Mouse (Mus musculus) lung, postnatal 25 days (tissue): ENCODE results near the gene Tgfa.

ENCODE experiments used
- DNase-seq: peaks from one replicate; pipeline ENCODE4 v3.0.0; 2022; ENCODE audit warnings: low spot score

Tgfa gene

DNA sequence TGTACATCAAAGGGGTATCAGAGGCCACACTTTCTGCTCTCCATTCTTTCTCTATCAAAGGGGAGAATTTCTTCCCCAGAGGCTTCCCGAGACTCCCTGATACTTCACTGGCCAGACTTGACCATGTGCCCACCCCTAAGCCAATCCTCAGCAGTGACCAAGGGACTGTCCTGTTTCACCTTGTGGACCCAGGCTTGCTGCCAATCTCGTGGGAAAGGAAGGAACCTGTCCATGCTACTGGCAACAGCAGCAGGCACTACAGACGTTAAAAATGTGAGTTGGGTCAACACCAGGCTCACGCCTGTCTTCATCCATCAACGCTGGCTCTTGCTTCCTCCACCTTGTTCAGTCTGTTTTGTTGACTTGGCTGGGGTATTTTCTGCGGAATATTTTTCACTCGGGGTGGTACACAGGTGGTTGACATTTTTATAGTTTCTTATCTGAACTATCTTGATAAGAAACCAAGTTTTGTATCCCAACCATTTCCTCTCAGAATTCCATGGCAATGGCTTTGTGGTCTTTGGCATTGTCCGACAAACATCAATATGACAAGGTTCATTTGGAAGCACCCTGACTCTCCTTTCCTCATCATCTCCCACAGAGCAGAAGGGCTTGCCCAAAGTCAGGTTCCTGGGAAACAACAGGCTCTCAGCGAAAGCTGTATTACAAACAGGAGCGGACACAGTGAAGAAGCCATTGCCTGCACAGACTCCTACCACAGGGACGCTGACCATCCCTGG, 6.1 kb upstream of the Tgfa start:
- no peak for DNase-seq

DNA sequence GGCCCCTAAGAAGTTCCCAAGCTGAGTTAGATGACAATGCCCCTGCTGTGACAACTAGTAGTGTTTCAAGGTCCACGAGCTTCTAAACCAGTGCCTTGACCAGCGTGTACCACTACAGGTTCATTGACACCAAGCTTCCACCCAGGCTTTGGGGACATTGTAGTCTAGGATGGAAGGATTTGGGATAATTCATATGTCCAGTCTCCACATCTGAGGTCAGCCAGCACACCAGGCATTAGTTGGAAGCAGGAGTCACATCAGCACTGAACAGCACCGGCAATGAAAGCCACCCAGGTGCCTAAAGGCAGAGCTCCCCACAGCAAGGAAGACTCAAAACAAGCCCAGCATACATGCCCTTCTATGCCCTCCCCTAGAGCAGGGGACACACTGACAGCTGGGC, 4.4 kb upstream of the Tgfa start:
- no peak for DNase-seq

DNA sequence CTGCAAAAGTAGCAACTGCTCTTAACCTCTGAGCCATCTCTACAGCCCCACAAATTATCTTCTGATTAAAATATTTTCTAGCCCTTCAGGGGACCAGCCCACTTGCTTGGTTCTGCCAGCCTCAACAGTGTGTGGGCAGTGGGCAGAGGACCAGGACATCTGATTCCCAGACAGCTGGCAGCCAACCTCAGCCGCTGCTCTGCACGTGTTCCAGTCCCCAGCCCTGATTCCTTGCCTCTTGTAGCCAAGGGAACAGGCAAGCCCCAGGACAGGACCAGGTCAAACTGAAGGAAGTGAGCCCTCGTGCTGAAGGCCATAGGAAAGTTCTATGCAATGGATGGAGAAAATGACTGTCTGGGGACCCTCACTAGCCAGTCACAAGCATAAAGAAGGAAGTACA, 2.0 kb upstream of the Tgfa start:
- DNase-seq: no peak

DNA sequence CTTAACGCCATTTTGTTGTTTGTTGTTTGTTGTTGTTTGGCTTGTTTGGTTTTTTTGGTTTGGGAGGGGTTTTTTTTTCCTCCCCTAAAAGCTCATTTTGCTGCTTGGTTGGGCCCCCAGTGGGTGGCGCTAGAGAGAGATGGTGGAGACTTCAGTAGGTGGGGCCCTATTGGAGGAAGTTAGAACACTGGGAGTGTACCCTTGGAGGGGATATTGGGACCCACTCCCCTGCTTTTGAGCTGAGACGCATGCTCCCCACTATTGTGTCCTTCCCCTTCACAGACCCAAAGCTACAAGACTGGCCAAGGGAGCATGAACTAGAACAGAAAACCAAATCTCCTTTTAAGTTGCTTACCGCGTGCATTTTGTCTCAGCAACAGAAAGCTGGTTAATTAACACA, 1.1 kb upstream of the Tgfa start:
- DNase-seq: peak; percentile 58

DNA sequence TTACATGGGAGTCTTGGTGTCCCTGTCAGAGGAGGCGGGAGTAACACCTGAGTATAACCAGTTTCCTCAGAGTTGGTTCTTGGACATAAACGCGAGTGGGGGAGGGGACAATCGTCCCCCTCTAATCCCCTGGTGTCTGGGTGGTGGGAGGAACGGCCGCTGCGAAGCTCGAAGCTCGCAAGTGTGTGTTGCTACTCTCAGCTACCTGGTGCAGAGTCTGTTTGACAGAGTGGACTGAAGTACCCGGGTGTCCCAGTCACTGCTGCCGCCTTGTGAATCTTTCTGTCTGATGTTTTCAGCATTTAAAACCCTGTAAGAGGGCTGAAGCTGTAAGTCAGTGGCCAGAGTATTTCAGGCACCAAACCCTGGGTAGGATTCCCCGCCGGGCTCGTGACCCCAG, 1.0 kb downstream of the Tgfa start:
- DNase-seq: no peak

DNA sequence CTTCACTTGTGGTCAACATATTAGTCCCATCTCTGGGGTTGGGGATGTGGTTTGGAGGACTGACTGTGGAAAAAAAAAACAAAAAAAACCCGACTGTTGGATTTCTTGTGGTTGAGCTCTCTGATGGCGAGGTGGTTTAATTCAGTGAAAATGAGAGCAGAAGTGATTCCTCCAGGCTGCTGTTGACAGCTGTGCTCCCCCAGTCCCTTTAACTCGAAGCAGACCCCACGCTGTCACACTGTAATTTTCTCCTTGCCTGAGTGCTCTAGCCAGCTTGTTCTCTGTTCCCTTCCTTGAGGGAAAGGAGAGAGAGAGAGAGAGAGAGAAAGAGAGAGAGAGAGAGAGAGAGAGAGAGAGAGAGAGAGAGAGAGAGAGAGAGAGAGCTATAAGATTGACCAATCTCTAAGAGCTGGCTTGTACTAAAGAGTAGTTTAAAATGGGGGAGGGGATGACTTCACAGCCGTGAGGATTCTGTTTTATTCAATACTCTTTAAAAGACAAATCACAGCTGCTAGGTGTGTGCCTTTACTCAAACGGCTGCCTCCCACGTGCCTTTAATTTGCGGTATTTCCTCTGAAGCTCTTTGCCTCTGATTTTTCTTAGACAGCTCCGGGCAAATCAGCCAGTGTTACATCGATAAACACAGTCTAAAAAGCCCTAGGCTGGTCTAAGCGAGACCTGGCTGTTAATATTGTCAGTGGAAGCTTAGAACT, 2.3 kb downstream of the Tgfa start:
- no peak for DNase-seq

DNA sequence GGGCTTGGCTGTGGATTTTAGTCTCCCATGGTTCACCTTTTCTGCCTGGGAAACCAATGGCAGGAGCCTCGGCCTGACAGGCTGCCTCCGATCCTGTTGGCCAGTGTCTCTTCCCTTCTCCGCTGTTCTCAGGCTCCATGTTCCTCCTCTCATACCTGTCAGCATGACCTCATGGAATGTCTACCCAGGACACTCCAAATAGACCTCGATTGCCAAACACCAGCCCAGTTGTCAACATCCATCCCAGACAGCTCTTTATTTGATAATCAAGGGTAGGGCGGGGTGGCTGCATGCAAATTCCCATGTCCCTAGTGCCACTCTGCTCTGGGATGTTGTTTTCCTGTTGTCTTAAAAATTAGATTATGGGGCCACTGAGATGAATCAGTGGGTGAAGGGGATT, 5.9 kb downstream of the Tgfa start:
- DNase-seq: no peak

DNA sequence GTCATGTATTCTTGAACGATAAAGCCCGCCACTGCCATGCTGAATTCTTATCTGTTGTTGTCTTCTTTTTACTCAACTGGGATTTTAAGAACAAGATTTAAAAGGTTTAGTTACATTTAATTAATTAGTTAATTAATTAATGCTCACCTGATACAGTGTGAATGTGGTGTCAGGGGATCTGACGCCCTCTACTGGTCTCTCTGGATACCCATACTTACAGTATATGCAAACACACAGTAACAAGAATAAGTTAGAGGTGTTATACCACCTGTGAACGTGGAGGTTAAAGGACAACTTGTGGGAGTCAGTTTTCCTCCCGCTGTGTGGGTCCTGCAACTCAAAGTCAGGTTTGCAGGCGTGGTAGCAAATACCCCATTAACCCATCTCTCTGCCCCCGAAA, 8.1 kb downstream of the Tgfa start:
- DNase-seq: no peak

DNA sequence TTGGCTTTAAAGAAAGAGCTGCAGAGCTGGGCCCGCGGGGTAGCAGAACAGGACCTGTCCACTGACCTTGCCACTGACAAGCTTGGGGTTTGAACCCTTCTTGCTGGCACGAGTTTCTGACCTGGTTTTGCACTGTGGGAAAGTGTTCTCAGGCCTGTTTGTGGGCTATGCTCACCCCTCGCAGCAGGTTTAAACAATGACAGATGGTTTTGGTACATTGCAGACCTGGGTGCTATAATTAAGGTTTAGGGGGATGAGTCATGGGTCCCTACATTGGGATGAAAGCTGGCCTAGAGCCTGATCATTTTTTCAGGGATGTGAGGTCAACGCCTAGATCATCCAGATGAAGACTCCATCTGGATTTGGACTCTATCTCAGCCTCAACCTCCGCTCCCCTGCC, 11.0 kb downstream of the Tgfa start:
- DNase-seq: no peak

DNA sequence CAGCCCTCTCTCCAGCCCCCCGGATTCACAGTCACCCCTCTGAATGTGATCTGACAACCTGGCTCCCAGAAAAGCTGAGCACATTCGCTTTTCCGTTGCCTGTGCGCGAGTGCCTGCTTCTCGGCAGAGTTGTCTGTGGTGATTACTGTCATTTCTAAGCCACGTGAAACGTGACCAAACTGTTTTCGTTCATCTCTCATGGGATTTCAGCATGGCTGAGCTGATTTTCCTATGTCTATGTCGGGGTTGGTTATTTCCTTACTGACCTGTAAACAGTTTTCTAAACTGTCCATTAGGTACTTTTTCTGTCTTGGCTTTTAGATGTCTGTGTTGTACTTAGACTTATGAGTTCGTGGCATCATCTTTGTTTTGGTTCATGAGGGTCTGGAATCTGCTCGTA, 12.0 kb downstream of the Tgfa start:
- no peak for DNase-seq

DNA sequence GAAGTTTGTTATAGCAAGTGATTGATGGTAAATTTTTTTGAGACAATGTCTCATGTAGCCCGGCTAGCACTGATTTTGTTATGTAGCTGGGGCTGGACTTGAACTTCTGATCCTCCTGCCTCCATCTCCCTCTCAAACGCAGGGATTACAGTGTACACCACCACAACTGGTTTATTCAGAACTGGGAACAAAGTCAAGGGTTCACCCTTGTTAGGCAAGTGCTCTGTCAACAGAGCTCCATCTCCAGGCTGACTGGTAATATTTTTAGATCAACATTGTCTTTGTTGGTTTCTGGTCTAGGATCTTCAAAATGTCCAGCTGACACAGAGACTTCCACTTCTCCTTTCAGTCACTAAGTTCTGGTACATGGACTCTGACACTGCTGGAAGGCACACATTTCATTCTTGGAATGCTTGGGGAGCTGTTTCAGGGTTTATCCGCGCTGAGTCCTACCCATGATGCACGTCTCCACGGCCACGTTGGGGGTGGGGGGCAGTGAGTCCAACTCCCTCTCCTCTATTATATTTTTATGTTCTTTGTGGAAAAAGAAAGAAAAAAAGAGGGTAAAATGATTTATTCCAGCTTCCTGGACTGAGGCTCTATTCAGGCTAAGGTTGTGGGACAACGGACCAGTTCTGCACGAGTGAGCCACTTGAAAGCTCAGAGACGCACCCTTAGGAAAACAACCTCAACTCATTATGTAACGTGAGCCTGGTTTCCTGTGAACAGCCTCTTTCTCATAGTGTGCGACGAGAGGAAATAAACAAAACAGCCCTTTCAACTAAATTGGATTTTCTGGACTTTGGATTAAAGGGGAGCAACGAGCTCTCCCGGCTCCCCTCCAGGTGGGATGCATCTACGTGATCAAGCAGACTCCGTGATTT, 14.4 kb downstream of the Tgfa start:
- DNase-seq: peak; percentile 48

DNA sequence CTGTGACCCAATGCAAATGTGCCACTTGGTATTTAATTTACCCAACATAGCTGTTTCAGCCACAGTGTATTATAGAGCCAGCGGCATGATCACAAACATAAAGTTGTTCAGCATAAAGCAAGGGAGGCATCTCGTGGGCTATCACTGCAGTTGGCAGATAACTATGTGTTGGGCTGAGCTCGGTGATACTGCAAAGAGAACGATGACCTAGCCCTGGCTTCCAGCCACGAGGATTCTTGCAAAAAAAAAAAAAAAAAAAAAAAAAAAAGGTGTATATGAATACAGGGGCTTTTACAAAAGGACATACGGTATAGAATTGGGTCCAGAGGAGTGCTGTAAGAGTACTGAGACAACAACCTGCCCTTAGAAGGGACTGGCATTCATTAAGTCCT, 15.0 kb downstream of the Tgfa start:
- no peak for DNase-seq

DNA sequence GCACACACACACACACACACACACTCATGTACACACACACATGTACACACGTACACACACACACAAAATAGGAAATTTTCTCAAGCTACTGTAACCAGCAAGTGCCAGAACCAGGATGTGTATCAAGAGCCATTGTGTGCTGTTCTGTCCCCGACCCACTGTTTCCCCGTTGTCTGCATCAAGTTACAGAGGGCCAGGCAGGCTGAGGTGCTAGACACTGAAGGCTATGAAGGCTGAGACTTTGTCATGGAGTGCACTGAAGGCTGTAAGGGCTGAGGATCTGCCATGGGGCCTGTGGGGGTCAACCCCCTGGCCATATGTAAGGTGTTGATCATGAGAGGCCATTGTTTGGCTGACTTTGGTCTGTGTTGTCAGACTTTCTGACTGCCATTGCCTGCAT, 15.6 kb downstream of the Tgfa start:
- no peak for DNase-seq

DNA sequence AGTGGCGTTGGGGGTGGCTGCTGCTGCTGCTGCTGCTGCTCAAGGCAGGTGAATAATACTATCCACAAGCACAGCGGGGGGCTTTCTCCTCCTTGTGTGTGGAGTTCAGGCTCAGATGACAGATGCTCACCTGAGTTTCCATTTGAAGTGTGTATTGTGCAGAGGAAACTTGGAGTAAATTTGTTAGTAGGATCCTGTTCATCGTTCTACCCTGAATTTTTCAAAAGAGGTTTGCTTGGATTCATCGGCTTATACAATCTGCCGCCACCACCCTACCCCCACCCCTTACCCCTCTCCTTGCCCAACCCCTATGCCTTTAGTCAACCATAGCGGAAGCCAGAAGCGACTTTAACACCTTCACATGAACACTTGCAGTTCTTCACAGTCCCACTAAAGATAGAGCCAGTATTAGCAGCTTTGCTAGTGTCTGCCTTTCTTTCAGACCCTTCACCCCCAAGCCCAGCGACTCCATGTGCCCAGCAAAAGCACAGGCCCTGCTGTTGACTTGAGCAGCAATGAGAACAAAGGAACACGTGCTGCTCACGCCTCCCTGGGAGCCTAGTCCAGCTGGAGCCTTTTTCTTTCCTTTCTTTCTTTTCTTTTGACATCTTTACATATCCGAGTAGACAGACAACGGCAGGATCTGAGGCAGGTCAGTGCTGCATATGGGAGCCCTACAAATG, 16.2 kb downstream of the Tgfa start:
- no peak for DNase-seq

DNA sequence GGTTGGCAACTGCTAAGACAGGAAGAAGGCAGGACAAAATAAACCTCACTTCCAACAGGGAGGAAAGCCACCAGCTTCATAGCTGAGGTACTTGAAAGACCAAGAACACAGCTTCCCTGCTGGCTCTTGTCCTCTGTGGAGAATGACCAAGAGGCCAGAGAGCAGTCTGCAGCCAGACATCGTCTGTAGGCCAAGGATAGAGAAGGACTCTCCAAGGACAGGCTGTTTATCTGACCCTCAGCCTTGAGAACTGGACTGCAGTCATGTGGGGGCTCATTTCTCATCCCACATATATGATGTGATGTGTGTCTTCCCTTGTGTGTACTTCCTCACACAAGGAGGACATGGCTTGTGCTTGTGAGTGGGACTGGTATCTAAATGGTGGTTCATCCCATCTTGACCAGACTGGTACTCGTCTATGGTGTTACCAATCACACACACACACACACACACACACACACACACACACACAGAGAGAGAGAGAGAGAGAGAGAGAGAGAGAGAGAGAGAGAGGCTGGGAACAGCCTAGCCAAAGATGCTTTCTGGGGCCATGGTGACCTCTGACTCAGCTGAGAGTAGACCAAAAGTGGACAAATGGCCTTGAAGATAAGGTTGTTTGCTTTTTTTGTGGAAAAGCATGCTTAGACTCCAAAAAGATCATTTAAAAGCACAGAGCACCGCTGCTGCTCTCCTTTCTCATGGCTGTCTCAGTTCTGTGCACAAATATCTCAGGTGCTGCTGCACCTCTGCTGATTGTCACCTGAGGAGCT, 18.0 kb downstream of the Tgfa start:
- no peak for DNase-seq

DNA sequence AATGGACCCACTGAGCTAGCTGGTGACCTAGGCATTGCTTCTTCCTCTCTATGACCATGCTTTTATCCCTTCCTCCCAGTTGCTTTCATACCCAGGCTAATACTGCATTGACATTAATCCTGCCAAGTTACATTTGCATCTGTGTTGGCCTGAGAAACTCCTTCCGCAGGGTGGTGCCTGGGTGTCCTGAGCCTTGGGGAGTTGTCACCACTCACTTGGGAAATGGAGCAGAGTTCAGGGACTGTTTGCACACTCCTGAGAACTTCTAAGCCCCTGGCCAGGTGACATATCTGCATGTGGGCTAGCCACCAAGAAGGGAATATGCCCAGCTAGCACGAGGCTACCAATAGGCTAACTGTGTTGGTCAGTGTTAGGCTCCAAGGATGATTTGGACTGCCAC, 23.0 kb downstream of the Tgfa start:
- DNase-seq: peak; percentile 13

DNA sequence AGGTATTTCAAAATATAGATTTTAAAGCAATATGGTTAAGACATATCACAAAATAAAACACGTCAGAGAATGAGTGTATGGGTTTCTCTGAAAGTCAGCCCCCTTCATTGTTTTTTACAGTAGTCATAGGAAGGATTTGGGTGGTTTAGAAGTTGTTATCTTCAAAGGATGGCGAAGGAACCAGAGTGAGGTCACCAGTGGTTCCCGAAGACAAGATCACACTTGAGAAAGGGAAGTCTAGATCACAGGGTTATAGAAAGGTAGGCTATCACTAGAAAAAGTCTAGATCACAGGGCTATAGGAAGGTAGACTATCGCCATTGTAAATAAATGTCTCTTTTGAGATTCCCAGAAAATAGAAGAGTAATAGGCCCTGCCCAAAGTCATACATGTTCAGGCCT, 23.7 kb downstream of the Tgfa start:
- no peak for DNase-seq

DNA sequence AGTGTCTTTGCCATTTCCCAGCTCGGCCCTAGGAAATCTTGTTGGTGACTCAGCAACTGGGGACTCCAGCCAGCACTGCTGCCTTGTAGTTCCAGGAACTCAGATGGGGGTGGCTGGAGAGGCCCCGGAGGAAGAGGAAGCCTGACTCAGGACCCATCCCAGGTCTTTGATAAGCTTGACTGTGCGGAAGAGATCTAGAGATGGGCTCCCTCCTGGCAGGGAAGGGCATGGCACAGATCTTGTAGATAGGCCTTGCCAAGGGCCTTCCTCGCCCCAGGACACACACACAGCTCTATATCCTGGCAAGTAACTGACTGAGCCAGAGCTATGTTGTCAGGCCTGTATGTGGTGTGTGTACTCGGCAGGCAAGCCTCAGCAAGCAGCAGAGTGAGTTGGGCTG, 24.5 kb downstream of the Tgfa start:
- peak; percentile 13 for DNase-seq

DNA sequence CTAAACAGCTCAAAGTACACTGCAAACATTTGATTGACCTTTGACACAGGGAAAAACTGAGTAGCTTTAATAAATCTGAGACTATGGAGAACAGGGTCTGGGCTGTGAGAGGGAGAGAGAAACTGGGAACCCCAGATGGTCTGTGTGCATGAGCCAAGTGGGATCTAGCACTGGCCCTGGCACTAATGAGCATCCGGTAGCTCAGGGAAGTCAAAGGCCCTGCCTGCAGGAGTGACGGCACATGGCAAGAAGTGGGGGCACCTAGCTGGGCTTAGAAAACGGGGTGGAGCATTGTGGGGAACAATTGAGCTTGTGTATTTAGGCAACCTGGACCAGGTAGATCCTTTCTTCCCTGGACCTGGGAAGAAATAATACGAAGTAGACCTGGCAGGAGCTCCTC, 25.1 kb downstream of the Tgfa start:
- DNase-seq: no peak

DNA sequence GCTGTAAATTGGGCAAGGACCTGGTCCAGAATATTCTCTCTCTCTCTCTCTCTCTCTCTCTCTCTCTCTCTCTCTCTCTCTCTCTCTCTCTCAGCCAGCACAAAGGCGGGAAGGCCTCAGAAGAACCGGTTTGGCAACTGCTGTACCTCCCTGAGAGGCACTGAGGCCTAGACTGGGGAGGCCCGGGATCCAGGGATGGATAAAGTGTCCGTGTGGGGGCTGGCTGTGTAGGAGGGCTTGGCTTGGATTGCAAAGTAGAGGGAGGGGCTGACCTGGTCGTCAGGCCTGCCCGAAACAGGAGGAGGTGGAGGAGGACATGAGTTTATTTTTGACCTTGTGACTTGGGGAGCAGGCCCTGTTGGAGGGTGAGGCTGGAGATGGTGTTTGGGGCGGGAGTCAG, 27.4 kb downstream of the Tgfa start:
- peak; percentile 33 for DNase-seq

DNA sequence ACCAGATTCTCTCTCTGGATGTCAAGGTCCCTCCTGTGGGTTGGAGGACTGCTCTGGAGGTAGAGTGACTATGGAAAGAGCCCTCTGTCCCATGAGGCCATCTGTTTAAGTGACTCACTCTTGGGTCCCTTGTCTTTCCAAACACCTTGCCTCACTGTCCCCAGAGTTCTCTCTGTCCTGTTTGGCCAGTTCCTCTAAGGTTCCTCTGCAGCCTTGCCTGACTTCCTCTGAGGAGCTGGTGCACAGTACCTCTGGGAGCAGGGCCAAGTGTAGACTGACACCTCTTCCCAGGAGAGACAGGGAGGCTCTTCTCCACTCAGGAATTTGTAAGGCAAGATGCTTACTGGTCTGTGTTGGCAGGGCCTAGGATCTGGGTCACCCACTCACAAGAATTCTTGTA, 30.6 kb downstream of the Tgfa start:
- DNase-seq: no peak

DNA sequence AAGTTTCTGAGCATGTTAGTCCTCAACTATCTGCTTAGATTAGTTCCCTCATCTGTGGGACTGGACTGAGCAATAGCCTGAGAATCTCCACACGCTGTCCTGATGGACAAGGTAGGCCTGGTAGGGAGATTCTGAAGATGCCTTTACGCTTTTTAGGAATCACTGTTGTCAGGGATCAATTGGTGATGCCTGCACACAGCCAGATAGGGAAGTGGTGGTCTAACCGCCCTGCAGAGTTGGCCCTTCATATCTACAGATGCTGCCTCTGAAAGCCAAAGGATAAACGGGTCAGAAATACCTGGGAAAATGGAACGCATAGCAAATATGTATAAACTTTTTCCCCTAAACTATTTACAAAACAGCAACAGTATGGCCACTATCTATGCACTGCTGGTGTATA, 37.3 kb downstream of the Tgfa start:
- DNase-seq: no peak
